Mouse (Mus musculus): ENCODE results near the gene Fry.

DNA sequence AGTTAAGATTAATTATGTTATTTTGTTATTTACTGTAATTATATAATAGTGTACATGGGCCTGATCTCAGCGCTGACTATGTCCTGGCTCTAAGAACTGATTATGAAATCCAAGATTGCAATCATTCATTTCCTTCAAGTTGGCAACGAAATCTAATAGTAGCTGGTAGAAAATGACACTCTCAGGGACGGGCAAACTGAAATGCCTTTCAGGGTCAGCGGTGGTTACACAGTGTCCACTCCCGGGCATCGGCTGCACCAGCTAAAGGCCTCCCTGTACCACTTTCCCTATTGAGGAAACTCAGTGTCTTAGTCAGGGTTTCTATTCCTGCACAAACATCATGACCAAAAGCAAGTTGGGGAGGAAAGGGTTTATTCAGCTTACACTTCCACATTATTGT is 243.8 kb downstream of the Fry start:
- TF ChIP-seq CTCF (IDR thresholded peaks at IDR 0.05; ENCODE audit: low read depth) (no peak), EP300 (IDR thresholded peaks at IDR 0.05; ENCODE audit: low read depth) (no peak)
